Mouse (Mus musculus) myocyte (in vitro differentiated cells): ENCODE measurements at regions not wholly inside any gene's neighbourhood (a gene's known extent, or its start where the extent isn't known, plus 50 kb on each side); places are given as distances from the start of the nearest gene placed in this dataset.

Experiments used
- H3K27me3 ChIP-seq: one replicate; pipeline ENCODE4 v1.6.1; 2011; ENCODE audit not compliant: control insufficient read depth, insufficient read depth, insufficient read length
- H3K36me3 ChIP-seq: one replicate; pipeline ENCODE4 v1.6.1; 2011; ENCODE audit not compliant: control insufficient read depth, insufficient read depth
- H3K4me2 ChIP-seq: one replicate; pipeline ENCODE4 v1.6.1; 2011; ENCODE audit warnings: low read depth, control low read depth
- H3K4me3 ChIP-seq: one replicate; pipeline ENCODE4 v1.5.1; 2011; ENCODE audit warnings: mild to moderate bottlenecking, control low read depth, moderate library complexity
- H3K79me2 ChIP-seq: one replicate; pipeline ENCODE4 v1.6.1; 2011; ENCODE audit not compliant: control insufficient read depth, insufficient read depth
- H3ac ChIP-seq: one replicate; pipeline ENCODE4 v1.6.1; 2011; ENCODE audit not compliant: control insufficient read depth, insufficient read length
- CEBPB ChIP-seq: IDR thresholded peaks from 2 replicates; pipeline ENCODE4 v1.6.1; 2011; ENCODE audit warnings: mild to moderate bottlenecking, moderate library complexity; ENCODE audit not compliant: poor library complexity, insufficient read depth, severe bottlenecking
- E2F4 ChIP-seq: IDR thresholded peaks from one replicate; pipeline ENCODE4 v1.6.1; 2011; ENCODE audit warnings: mild to moderate bottlenecking, control low read depth, moderate library complexity; ENCODE audit not compliant: insufficient read depth
- MAX ChIP-seq: IDR thresholded peaks from one replicate; pipeline ENCODE4 v1.6.1; 2011; ENCODE audit warnings: low read depth, mild to moderate bottlenecking, control low read depth
- MYOD1 ChIP-seq, 3 experiments: IDR thresholded peaks; one replicate each; pipeline ENCODE4 v1.6.1; 2011; ENCODE audit warnings: control low read depth in 2 of 3, low read depth in 2 of 3, mild to moderate bottlenecking in 2 of 3, moderate library complexity in 1 of 3; ENCODE audit not compliant: insufficient read length in 2 of 3, control insufficient read depth in 1 of 3
- MYOG ChIP-seq, 3 experiments: IDR thresholded peaks; one replicate each; pipeline ENCODE4 v1.6.1; 2011; ENCODE audit warnings: control low read depth in 2 of 3, low read depth in 2 of 3, mild to moderate bottlenecking in 2 of 3; ENCODE audit not compliant: insufficient read length in 2 of 3, control insufficient read depth in 1 of 3, insufficient read depth in 1 of 3
- POLR2A ChIP-seq: IDR thresholded peaks from one replicate; pipeline ENCODE4 v1.6.1; 2011; ENCODE audit warnings: low read depth, mild to moderate bottlenecking, control low read depth, moderate library complexity; ENCODE audit not compliant: insufficient read length
- POLR2AphosphoS2 ChIP-seq: IDR thresholded peaks from one replicate; pipeline ENCODE4 v1.6.1; 2011; ENCODE audit warnings: low read depth, control low read depth; ENCODE audit not compliant: insufficient read length
- REST ChIP-seq: IDR thresholded peaks from one replicate; pipeline ENCODE4 v1.6.1; 2011; ENCODE audit warnings: mild to moderate bottlenecking, control low read depth, moderate library complexity; ENCODE audit not compliant: insufficient read depth, insufficient read length
- SRF ChIP-seq: IDR thresholded peaks from one replicate; pipeline ENCODE4 v1.6.1; 2011; ENCODE audit warnings: low read depth; ENCODE audit not compliant: control insufficient read depth, insufficient read length
- TCF12 ChIP-seq: IDR thresholded peaks from one replicate; pipeline ENCODE4 v1.6.1; 2011; ENCODE audit warnings: mild to moderate bottlenecking, control low read depth; ENCODE audit not compliant: poor library complexity, insufficient read depth, severe bottlenecking
- TCF3 ChIP-seq: IDR thresholded peaks from one replicate; pipeline ENCODE4 v1.6.1; 2011; ENCODE audit warnings: low read depth, control low read depth; ENCODE audit not compliant: insufficient read length
- USF1 ChIP-seq: IDR thresholded peaks from one replicate; pipeline ENCODE4 v1.6.1; 2011; ENCODE audit warnings: low read depth, mild to moderate bottlenecking, control low read depth, moderate library complexity

DNA sequence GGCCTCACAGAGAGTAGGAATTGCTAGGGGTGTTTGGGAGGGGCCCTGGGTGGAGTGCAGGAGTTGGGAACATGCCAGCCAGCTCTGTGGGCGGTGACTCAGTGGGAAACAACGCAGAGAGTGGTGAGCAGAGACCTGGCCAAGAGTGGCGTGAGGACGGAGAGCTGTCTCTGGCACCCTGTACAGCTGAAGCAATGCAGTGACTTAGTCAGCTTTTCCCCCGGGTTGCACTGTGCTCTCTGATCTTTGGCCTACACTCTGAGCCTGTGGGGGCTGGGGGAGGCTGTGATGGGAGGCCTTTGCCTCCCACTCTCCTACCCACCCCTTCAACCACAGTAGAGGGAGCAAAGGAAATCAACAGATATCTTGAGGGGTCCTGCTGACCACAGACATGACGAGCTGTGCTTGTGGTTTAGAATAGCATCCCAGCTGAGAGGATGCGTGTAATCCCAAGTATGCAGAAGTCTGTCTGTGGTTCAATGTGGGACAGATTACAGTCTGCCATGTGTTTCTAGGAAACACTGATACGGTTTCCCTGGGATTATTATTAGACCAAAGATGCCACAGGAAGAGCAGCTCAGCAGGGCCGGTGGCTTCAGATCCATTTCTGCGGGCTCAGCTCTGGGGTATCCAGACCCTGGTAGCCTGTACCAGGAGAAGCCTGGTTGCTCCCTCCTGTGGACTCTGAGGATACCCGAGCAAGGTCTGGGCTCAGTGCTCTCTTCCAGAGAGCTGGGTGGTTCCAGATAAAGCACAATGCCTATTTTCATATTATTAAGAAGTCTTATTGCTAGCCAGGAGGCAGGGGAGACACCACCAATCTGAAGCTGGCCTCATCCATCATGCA, 65.6 kb upstream of the Lgalsl start:
- Histone ChIP-seq H3K36me3 (no peaks in the 10 kb centered on the region), H3K4me2 (peak overlapping the region; percentile 48), H3K27me3 (peaks cover 40% of the 10 kb centered on the region), H3K79me2 (no peaks in the 10 kb centered on the region), H3K4me3 (no peak overlapping the region), H3ac (no peak overlapping the region)
- TF ChIP-seq MYOD1 (IDR thresholded peaks at IDR 0.05; ENCODE audit: control insufficient read depth in 1 of 3, insufficient read length in 2 of 3, low read depth in 2 of 3) (peak in 1 of 3 experiments; percentile 22), MYOG (IDR thresholded peaks at IDR 0.05; ENCODE audit: control insufficient read depth in 1 of 3, insufficient read depth in 1 of 3, insufficient read length in 2 of 3, low read depth in 2 of 3) (no peak), TCF12 (peak; percentile 36), MAX (no peak), TCF3 (no peak), CEBPB (0 out of 2 replicates have a peak, but pooled peaks have one; percentile 27), POLR2A (no peak), USF1 (no peak)

DNA sequence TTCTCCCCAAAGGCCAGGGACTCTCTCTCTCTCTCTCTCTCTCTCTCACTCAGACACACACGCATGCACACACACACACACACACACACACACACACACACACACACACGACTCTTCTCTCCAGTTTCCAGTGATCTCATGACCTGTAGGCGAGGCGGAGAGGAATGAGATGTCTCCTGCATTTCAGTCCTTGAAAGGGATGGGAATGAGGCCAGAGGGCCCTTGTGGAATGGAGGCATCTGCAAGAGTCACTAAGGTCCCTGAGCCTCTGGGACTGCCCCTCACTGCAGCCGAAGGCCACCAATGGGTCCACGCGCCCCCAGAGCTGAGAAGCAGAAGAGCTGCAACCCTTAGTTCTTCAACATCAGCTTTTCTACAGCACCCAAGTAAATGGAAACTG, 66.6 kb upstream of the Lgalsl start:
- Histone ChIP-seq H3K36me3 (no peaks in the 10 kb centered on the region), H3ac (no peak overlapping the region), H3K4me3 (no peak overlapping the region), H3K4me2 (no peak overlapping the region), H3K27me3 (peaks cover 33% of the 10 kb centered on the region), H3K79me2 (no peaks in the 10 kb centered on the region)
- TF ChIP-seq MYOG (IDR thresholded peaks at IDR 0.05; ENCODE audit: control insufficient read depth in 1 of 3, insufficient read depth in 1 of 3, insufficient read length in 2 of 3, low read depth in 2 of 3), result no peak
- TF ChIP-seq SRF, result no peak
- TF ChIP-seq POLR2AphosphoS2, result no peak
- no peak for TF ChIP-seq CEBPB
- no peak for TF ChIP-seq MYOD1 (IDR thresholded peaks at IDR 0.05; ENCODE audit: control insufficient read depth in 1 of 3, insufficient read length in 2 of 3, low read depth in 2 of 3)

DNA sequence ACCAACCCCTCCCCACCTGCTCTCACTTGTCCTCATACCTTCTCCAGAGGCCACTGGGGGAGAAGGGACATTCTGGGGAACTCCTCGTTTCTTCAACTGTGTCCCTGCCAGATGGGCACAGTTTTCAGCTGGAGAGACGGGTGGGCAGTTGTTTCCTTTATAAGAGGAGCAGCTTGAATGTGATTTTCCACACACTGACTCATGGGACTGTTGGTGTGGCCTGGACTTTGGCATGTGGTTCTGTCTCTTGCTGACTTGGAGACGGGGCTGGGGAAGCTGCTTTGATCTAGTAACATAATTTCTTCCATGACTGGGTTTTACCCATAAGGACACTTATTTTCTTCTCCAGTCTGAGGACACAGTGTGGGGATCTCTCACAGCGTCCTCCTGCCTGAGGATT, 67.7 kb upstream of the Lgalsl start:
- H3ac ChIP-seq, result no peak overlapping the region
- H3K79me2 ChIP-seq, result no peaks in the 10 kb centered on the region
- no peak overlapping the region for H3K4me3 ChIP-seq
- TF ChIP-seq TCF12 (no peak), MYOD1 (IDR thresholded peaks at IDR 0.05; ENCODE audit: control insufficient read depth in 1 of 3, insufficient read length in 2 of 3, low read depth in 2 of 3) (no peak), USF1 (no peak), POLR2A (no peak), TCF3 (no peak), POLR2AphosphoS2 (no peak), SRF (no peak), CEBPB (no peak), MAX (no peak), REST (no peak), E2F4 (no peak), MYOG (IDR thresholded peaks at IDR 0.05; ENCODE audit: control insufficient read depth in 1 of 3, insufficient read depth in 1 of 3, insufficient read length in 2 of 3, low read depth in 2 of 3) (no peak)
- peak overlapping the region; percentile 13 for H3K4me2 ChIP-seq
- H3K27me3 ChIP-seq, result peaks cover 27% of the 10 kb centered on the region
- no peaks in the 10 kb centered on the region for H3K36me3 ChIP-seq

DNA sequence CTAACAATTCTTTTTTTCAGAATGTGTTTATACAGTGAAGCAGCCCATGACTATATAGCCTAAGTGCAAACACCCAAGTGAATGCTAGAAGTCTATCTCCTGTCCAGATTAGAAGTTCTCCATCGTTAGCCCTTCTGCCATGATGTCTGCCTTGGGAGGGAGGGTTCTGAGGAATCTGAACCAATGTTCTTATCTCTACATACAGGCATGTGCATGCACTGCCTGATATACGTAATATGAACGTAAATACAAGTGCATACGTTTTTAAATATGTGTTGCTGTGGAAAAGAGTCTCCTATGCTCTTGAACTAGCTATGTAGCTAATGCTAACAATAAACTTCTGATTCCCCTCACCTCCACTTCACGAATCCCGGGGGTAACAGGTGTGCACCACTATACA, 68.9 kb upstream of the Lgalsl start:
- no peak overlapping the region for H3ac ChIP-seq
- H3K79me2 ChIP-seq, result no peaks in the 10 kb centered on the region
- no peaks in the 10 kb centered on the region for H3K36me3 ChIP-seq
- H3K27me3 ChIP-seq, result peaks cover 20% of the 10 kb centered on the region
- TF ChIP-seq MYOD1 (IDR thresholded peaks at IDR 0.05; ENCODE audit: control insufficient read depth in 1 of 3, insufficient read length in 2 of 3, low read depth in 2 of 3) (no peak), POLR2AphosphoS2 (no peak), MYOG (IDR thresholded peaks at IDR 0.05; ENCODE audit: control insufficient read depth in 1 of 3, insufficient read depth in 1 of 3, insufficient read length in 2 of 3, low read depth in 2 of 3) (no peak)
- H3K4me3 ChIP-seq, result no peak overlapping the region
- H3K4me2 ChIP-seq, result no peak overlapping the region

DNA sequence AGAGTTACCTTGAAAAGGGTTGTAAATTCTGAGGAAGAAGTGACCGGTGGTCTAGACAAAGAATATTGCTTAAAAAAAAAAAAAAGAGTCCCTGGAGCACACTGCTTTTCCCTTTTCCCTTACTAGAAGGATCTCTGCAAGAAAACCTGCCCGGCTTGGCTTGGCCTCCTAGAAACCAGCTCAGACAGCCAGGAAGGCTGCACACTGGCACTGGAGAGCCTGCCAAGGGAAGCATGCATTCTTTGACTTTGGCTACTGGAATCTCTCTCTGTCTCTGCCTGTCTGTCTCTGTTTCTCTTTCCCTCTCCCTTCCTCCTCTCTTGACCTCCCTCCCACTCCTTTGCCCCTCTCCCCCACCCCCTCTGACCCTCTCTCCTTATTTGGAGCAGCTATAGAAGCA, 71.1 kb upstream of the Lgalsl start:
- Histone ChIP-seq H3K36me3 (no peaks in the 10 kb centered on the region), H3K4me3 (no peak overlapping the region), H3K4me2 (no peak overlapping the region), H3ac (no peak overlapping the region), H3K79me2 (no peaks in the 10 kb centered on the region), H3K27me3 (peaks cover 22% of the 10 kb centered on the region)
- TF ChIP-seq MYOG (IDR thresholded peaks at IDR 0.05; ENCODE audit: control insufficient read depth in 1 of 3, insufficient read depth in 1 of 3, insufficient read length in 2 of 3, low read depth in 2 of 3) (no peak), REST (no peak), E2F4 (no peak), USF1 (no peak), MYOD1 (IDR thresholded peaks at IDR 0.05; ENCODE audit: control insufficient read depth in 1 of 3, insufficient read length in 2 of 3, low read depth in 2 of 3) (no peak), MAX (no peak), POLR2AphosphoS2 (no peak), POLR2A (no peak), SRF (no peak), TCF12 (no peak), CEBPB (no peak), TCF3 (no peak)
